Mouse (Mus musculus) heart, adult 2 months (tissue): ENCODE data around the gene Mrc2. TPM values are rescaled to one million over a fixed set of nuclear protein-coding genes. Genes with fewer than 3 reads are reported as not detected.

Source experiments
- DNase-seq, 2 experiments: peaks; one replicate each; pipeline ENCODE4 v3.0.0; 2021
- H3K27ac ChIP-seq: fragments of 200-600 bp; 2 replicates; pipeline ENCODE4 v1.8.1; 2022
- H3K27me3 ChIP-seq: fragments of 200-500 bp; 2 replicates; pipeline ENCODE4 v1.6.1; 2012; ENCODE audit warnings: mild to moderate bottlenecking, low read length, inconsistent platforms, mixed read lengths; ENCODE audit not compliant: control insufficient read depth, insufficient read depth
- H3K36me3 ChIP-seq: fragments of 200-500 bp; 2 replicates; pipeline ENCODE4 v1.6.1; 2012; ENCODE audit warnings: low read length, inconsistent platforms; ENCODE audit not compliant: control insufficient read depth, insufficient read depth
- H3K4me1 ChIP-seq: fragments of 200-500 bp; 2 replicates; pipeline ENCODE4 v1.6.1; 2011; ENCODE audit warnings: low read length; ENCODE audit not compliant: control insufficient read depth, insufficient read depth
- H3K4me3 ChIP-seq: fragments of 200-600 bp; 2 replicates; pipeline ENCODE4 v1.8.1; 2022
- H3K79me2 ChIP-seq: fragments of 200-500 bp; replicated peaks from 2 replicates; pipeline ENCODE4 v1.6.1; 2012; ENCODE audit warnings: mild to moderate bottlenecking, inconsistent platforms, low read length, moderate library complexity, mixed read lengths; ENCODE audit not compliant: control insufficient read depth, insufficient read depth
- H3K9ac ChIP-seq: fragments of 200-500 bp; 2 replicates; pipeline ENCODE4 v1.6.1; 2012; ENCODE audit warnings: low read depth, mild to moderate bottlenecking, control low read depth, inconsistent platforms, low read length, mixed read lengths
- CTCF ChIP-seq: fragments of 200-600 bp; IDR thresholded peaks from 2 replicates; pipeline ENCODE4 v1.8.1; 2022; ENCODE audit warnings: antibody characterized with exemption, mild to moderate bottlenecking, moderate library complexity
- EP300 ChIP-seq: fragments of 200-500 bp; IDR thresholded peaks from 2 replicates; pipeline ENCODE4 v1.6.1; 2011; ENCODE audit warnings: low read depth, low read length, control low read depth; ENCODE audit not compliant: insufficient read depth
- POLR2A ChIP-seq: fragments of 200-500 bp; IDR thresholded peaks from 2 replicates; pipeline ENCODE4 v1.6.1; 2011; ENCODE audit warnings: mild to moderate bottlenecking, low read depth, low read length, control low read depth; ENCODE audit not compliant: insufficient read depth
- whole genome bisulfite sequencing: fragments of 180-500 bp; shearing (Covaris S2); methylation state at CpG from one replicate; pipeline ENCODE4 v1.1.7; 2018; 5-methylcytosine and 5-hydroxymethylcytosine counted together
- intact Hi-C: fragments of 180-260 bp; cut with DNase I; formaldehyde crosslinking; loops from one replicate; pipeline ENCODE4 v1.15.1; 2025
- polyA plus RNA-seq: library from polyadenylated mRNA; depleted of rRNA; stranded (reverse); fragments of >200 nt; gene quantifications from 2 replicates; pipeline ENCODE4 v1.2.3, GENCODE M21; 2012
- total RNA-seq, 2 experiments: library from RNA; stranded (reverse); gene quantifications; 2 replicates each; pipeline ENCODE4 v1.2.3; 2021

Mrc2 gene
- total and polyA plus RNA-seq, 3 experiments, result 11.2 to 17.5 (median 13.9) TPM

DNA sequence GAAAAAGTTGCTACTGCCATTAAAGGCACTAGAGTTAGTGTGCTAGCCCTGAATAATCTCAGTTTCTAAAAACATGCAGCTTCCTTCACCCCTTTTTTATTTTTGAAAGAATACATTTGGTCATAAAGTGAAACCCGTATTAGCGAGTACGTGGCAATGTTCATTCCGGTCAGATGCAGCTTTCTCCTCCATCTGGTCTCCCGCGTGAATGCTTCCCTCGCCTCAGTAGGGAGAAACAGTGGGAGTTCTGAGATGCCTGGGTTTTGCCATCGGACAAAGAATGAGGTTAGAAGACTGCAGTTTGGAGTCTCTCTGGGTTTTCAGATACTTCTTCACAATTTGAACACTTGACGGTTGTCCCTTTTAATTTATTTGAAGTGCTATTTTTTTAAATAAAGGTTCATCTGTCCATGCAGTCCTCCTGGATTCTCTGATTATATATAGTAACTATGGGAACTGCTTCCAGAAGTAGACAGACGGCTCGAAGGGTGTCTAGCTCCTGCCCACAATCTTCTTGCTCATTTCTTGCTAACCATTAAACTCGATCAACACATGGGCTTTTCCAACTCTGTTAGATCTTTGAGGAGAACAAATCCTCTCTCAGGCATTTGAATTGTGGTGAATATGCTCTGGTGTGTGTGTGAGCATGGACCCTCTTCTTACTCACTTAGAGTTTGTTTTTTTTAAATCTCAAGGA lies 10.5 kb upstream of the Mrc2 start:
- Histone ChIP-seq H3K79me2 (no peaks in the 10 kb centered on the region), H3K4me1 (peaks cover 3% of the 10 kb centered on the region), H3K4me3 (no peak overlapping the region), H3K27me3 (no peaks in the 10 kb centered on the region), H3K27ac (no peak overlapping the region; the same call in 1 of the 2 replicates), H3K9ac (no peak overlapping the region), H3K36me3 (peaks cover 9% of the 10 kb centered on the region; the same call in 1 of the 2 replicates)
- no peak for DNase-seq
- intact Hi-C loops, result no loop called here
- WGBS, result 76% methylated on average over 12 of the region's 12 CpGs
- TF ChIP-seq EP300 (no peak), CTCF (no peak), POLR2A (no peak)

DNA sequence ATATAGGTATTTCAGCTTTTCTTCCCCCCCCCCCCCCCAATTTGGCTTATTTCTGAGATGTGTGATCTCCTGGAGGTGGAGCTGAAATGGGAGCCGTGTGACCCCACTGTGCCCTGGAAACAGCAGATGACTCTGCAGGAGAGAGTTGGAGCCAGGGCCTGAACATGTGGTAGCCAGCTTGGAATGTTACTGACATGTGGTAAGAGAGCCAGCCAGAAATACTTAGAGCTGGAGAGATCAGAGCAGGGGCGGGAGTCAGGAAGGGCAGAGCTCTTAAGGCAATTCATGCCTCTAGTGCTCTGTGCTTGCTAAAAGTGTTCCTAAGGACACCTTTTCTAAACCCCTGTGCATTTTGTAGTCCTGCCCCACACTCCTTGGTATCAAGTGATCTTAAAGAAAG lies 10.0 kb upstream of the Mrc2 start:
- no peak overlapping the region for H3K9ac ChIP-seq
- 38% methylated on average over 2 of the region's 2 CpGs for WGBS

DNA sequence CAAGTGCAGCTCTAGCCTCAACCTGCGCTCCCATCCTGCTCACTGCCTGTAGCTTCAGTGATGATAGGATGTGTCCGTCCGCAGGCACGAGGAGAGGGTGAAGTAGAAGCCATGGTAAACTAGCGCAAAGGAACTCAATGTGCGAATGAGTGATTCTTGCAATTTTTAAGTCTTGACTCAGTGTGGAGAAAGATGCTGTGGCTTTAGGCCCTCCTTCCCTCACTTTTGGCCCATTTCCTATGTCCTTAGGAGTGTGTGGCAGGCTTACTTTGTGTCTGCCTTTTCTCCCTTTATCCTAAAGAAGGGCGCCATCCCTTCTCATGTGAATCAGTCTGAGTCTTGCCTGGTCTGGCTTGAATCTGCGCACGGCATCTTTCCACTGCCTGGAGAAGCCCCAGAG lies 9.4 kb upstream of the Mrc2 start:
- TF ChIP-seq POLR2A (no peak), EP300 (no peak), CTCF (no peak)
- H3K36me3 ChIP-seq, result peaks cover 9% of the 10 kb centered on the region; the same call in 1 of the 2 replicates

More for the DNA sequence above, 10.0 kb upstream of the Mrc2 start:
- intact Hi-C loops, result no loop called here
- H3K27me3 ChIP-seq, result no peaks in the 10 kb centered on the region
- no peak overlapping the region; the same call in 1 of the 2 replicates for H3K27ac ChIP-seq
- no peaks in the 10 kb centered on the region for H3K79me2 ChIP-seq
- H3K4me1 ChIP-seq, result peaks cover 3% of the 10 kb centered on the region
- DNase-seq, result peak in 1 of 2 experiments; percentile 71
- H3K4me3 ChIP-seq, result no peak overlapping the region
- TF ChIP-seq POLR2A (no peak), EP300 (peak; percentile 60; the same call in 1 of the 2 replicates), CTCF (no peak)
- H3K36me3 ChIP-seq, result peaks cover 9% of the 10 kb centered on the region; the same call in 1 of the 2 replicates

DNA sequence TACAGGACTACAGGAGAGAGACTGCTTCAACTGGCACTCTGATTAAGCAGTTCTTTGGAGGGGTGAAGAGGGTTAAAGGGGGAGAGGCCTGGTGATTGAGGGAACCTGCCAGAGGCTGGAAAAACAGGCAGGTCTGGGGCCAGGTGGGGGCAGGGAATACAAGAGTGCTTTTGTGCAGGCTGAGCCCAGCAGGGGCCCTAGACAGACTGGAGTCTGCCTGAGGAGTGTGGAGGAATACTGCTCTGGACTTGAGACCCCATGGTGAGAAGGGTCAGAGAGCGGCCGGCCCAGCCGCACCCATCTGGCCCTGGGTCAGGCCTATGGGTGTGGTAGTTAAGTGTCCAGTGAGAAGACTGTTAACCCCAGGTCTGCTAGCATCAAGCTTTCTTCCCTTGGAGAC lies 6.7 kb upstream of the Mrc2 start:
- H3K9ac ChIP-seq, result no peak overlapping the region
- peaks cover 6% of the 10 kb centered on the region for H3K4me1 ChIP-seq
- WGBS, result 62% methylated on average over 3 of the region's 3 CpGs
- no peaks in the 10 kb centered on the region for H3K79me2 ChIP-seq
- no peak overlapping the region for H3K4me3 ChIP-seq
- H3K27me3 ChIP-seq, result no peaks in the 10 kb centered on the region
- intact Hi-C loops, result no loop called here
- H3K36me3 ChIP-seq, result peaks cover 9% of the 10 kb centered on the region; the same call in 1 of the 2 replicates
- no peak overlapping the region for H3K27ac ChIP-seq
- no peak for DNase-seq
- TF ChIP-seq POLR2A (no peak), CTCF (no peak), EP300 (no peak)

More for the DNA sequence above, 9.4 kb upstream of the Mrc2 start:
- DNase-seq, result no peak
- Histone ChIP-seq H3K9ac (no peak overlapping the region), H3K27ac (no peak overlapping the region), H3K4me3 (no peak overlapping the region), H3K27me3 (no peaks in the 10 kb centered on the region), H3K79me2 (no peaks in the 10 kb centered on the region), H3K4me1 (peaks cover 3% of the 10 kb centered on the region)
- WGBS, result 86% methylated on average over 9 of the region's 9 CpGs
- intact Hi-C loops, result no loop called here

DNA sequence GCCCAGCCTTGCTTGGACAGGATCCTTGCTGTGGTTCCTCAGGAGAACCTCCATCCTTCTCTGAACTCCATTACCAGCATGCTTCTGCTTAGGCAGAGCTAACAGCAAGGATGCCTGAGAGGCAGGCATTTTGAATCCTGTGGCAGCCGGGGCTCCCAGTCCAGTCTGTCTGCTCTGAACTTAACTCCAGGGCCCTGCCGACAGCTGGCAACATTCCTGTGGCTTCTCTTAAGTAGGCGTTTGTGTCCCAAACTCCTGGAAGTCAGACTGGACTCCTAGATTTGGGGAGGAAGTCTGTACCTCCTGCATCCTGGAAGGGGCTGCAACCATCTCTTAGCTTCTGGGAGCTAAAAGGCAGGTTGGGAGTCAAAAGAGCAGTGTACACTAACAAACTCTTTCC lies 3.0 kb upstream of the Mrc2 start:
- 0 out of 2 replicates have a peak, but pooled peaks cover 5% of the 10 kb centered on the region for H3K27me3 ChIP-seq
- no peak for DNase-seq
- H3K9ac ChIP-seq, result no peak overlapping the region
- intact Hi-C loops, result no loop called here
- 49% methylated on average over 3 of the region's 3 CpGs for WGBS
- no peak overlapping the region for H3K4me3 ChIP-seq
- H3K27ac ChIP-seq, result no peak overlapping the region
- TF ChIP-seq EP300 (no peak), CTCF (no peak), POLR2A (no peak)
- H3K4me1 ChIP-seq, result peaks cover 7% of the 10 kb centered on the region
- peaks cover 2% of the 10 kb centered on the region; the same call in 1 of the 2 replicates for H3K36me3 ChIP-seq
- no peaks in the 10 kb centered on the region for H3K79me2 ChIP-seq

DNA sequence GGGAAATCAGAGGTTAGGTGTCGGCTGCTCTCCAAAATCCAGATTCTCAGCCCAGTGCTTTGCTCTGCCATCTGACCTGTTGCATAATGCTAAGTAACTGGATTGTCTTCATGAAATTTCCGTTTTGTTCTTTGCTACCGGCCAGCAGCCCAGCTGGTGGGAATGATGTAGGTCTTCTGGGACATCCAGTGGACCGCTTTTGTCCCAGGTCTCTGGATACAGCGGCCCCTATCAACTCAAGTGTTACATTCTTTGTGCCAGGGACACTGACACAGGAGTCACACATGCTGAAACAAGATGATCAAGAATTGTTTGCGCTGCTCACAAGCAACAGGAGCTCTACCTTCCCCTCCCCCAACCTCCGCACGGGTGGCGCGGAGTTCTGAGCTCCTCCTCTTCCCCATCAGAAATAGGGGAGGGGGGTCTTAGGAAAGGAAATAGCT lies 741 bp upstream of the Mrc2 start:
- Histone ChIP-seq H3K79me2 (no peaks in the 10 kb centered on the region), H3K9ac (peak overlapping the region; percentile 76), H3K27me3 (0 out of 2 replicates have a peak, but pooled peaks cover 5% of the 10 kb centered on the region), H3K27ac (peak overlapping the region; percentile 79), H3K4me1 (peaks cover 7% of the 10 kb centered on the region), H3K36me3 (no peaks in the 10 kb centered on the region), H3K4me3 (peak overlapping the region; percentile 48)
- intact Hi-C loops, result no loop called here
- WGBS, result 15% methylated on average over 10 of the region's 10 CpGs
- no peak for TF ChIP-seq EP300
- TF ChIP-seq POLR2A, result no peak
- TF ChIP-seq CTCF, result no peak
- DNase-seq, result peak; percentile 55 to 71
